Mouse (Mus musculus) mouse trophoblast stem cell (cell line): Measurements from ENCODE around the gene Polg.

ENCODE experiments used
- in situ Hi-C, 2 experiments: fragments of 300-500 bp; cut with MseI, MboI; formaldehyde crosslinking; loops; 2 replicates in 1 of 2; 3 replicates in 1 of 2; pipeline ENCODE4 v1.15.1; 2025

Gene Polg

GRCm38 (mm10) chr7:79502152-79503102 lies 36.3 kb upstream of the Polg start:
- in situ Hi-C loops: no loop called here

- in situ Hi-C loops: no loop called here
Measured at GRCm38 (mm10) chr7:79501581-79502031, 35.4 kb upstream of the Polg start.

GRCm38 (mm10) chr7:79500681-79501306 lies 34.6 kb upstream of the Polg start:
- in situ Hi-C loops: no loop called here

- in situ Hi-C loops: loop anchor here (5.0 to 10.0 kb wide), 3 partner anchors 37 to 95 kb away; no protein-coding TSS in a partner anchor
Measured at GRCm38 (mm10) chr7:79499596-79500570, 33.7 kb upstream of the Polg start.

- in situ Hi-C loops: loop anchor here (5.0 to 10.0 kb wide), 3 partner anchors 38 to 96 kb away; no protein-coding TSS in a partner anchor
Measured at GRCm38 (mm10) chr7:79498965-79499595, 32.9 kb upstream of the Polg start.

- in situ Hi-C loops: loop anchor here (5.0 to 10.0 kb wide), 3 partner anchors 39 to 96 kb away; no protein-coding TSS in a partner anchor
Measured at GRCm38 (mm10) chr7:79498356-79498755, 32.2 kb upstream of the Polg start.

- in situ Hi-C loops: loop anchor here (5.0 to 10.0 kb wide), 3 partner anchors 40 to 97 kb away; no protein-coding TSS in a partner anchor
Measured at GRCm38 (mm10) chr7:79497701-79498115, 31.5 kb upstream of the Polg start.

- in situ Hi-C loops: loop anchor here (5.0 to 10.0 kb wide), 3 partner anchors 40 to 98 kb away; no protein-coding TSS in a partner anchor
Measured at GRCm38 (mm10) chr7:79496816-79497328, 30.7 kb upstream of the Polg start.

GRCm38 (mm10) chr7:79495988-79496815 lies 30.0 kb upstream of the Polg start:
- in situ Hi-C loops: loop anchor here (5.0 to 10.0 kb wide), 3 partner anchors 41 to 99 kb away; no protein-coding TSS in a partner anchor

GRCm38 (mm10) chr7:79493915-79494314 lies 27.8 kb upstream of the Polg start:
- in situ Hi-C loops: loop anchor here in 1 of 2 experiments (10.0 kb wide), 2 partner anchors 51 to 101 kb away; no protein-coding TSS in a partner anchor

GRCm38 (mm10) chr7:79486528-79486927 lies 20.4 kb upstream of the Polg start:
- in situ Hi-C loops: no loop called here

- in situ Hi-C loops: no loop called here
Measured at GRCm38 (mm10) chr7:79474831-79475399, 8.8 kb upstream of the Polg start.

GRCm38 (mm10) chr7:79473496-79474194 lies 7.5 kb upstream of the Polg start:
- in situ Hi-C loops: no loop called here

- in situ Hi-C loops: no loop called here
Measured at GRCm38 (mm10) chr7:79472792-79473191, 6.6 kb upstream of the Polg start.

- in situ Hi-C loops: no loop called here
Measured at GRCm38 (mm10) chr7:79471436-79471835, 5.3 kb upstream of the Polg start.

GRCm38 (mm10) chr7:79470718-79471117 lies 4.6 kb upstream of the Polg start:
- in situ Hi-C loops: no loop called here

- in situ Hi-C loops: no loop called here
Measured at GRCm38 (mm10) chr7:79469766-79470165, 3.6 kb upstream of the Polg start.

GRCm38 (mm10) chr7:79468994-79469393 lies 2.8 kb upstream of the Polg start:
- in situ Hi-C loops: no loop called here
